Mouse (Mus musculus) c-Kit-positive CD71-negative TER-119-negative erythroid progenitor cells, embryonic 14.5 days (primary cell): ENCODE results near the gene Svbp.

Source experiments
- DNase-seq: peaks from one replicate; pipeline ENCODE4 v3.0.0-alpha.2; 2013; ENCODE audit warnings: low read depth

Svbp gene

GRCm38 (mm10) chr4:119194909-119195581 is at the start of gene Svbp:
Gene Svbp, plus strand, starts transcription at chr4:119195306.
- DNase-seq = peak; percentile 79

GRCm38 (mm10) chr4:119146816-119147215 is 48.3 kb upstream of the Svbp start:
- no peak for DNase-seq

- DNase-seq = no peak
Measured at GRCm38 (mm10) chr4:119147347-119147746, 47.8 kb upstream of the Svbp start.

- no peak for DNase-seq
Measured at GRCm38 (mm10) chr4:119148741-119149140, 46.4 kb upstream of the Svbp start.

GRCm38 (mm10) chr4:119157186-119157585 is 37.9 kb upstream of the Svbp start:
- peak; percentile 68 for DNase-seq

- no peak for DNase-seq
Measured at GRCm38 (mm10) chr4:119157891-119158290, 37.2 kb upstream of the Svbp start.

- no peak for DNase-seq
Measured at GRCm38 (mm10) chr4:119161358-119161757, 33.7 kb upstream of the Svbp start.

GRCm38 (mm10) chr4:119162990-119163389 is 32.1 kb upstream of the Svbp start:
- no peak for DNase-seq

- DNase-seq = no peak
Measured at GRCm38 (mm10) chr4:119165916-119166315, 29.2 kb upstream of the Svbp start.

- DNase-seq = no peak
Measured at GRCm38 (mm10) chr4:119167068-119167467, 28.0 kb upstream of the Svbp start.

GRCm38 (mm10) chr4:119167663-119168062 is 27.4 kb upstream of the Svbp start:
- DNase-seq = peak; percentile 92

GRCm38 (mm10) chr4:119172919-119173650 is 22.0 kb upstream of the Svbp start:
- DNase-seq = no peak

GRCm38 (mm10) chr4:119173851-119174453 is 21.2 kb upstream of the Svbp start, which contains the start of gene Zfp691:
Gene Zfp691, minus strand, starts transcription at chr4:119174195.
- peak; percentile 92 for DNase-seq

GRCm38 (mm10) chr4:119177702-119178101 is 17.4 kb upstream of the Svbp start:
- DNase-seq = no peak

GRCm38 (mm10) chr4:119178331-119178730 is 16.8 kb upstream of the Svbp start:
- DNase-seq = no peak

- no peak for DNase-seq
Measured at GRCm38 (mm10) chr4:119180133-119180707, 14.9 kb upstream of the Svbp start.

- no peak for DNase-seq
Measured at GRCm38 (mm10) chr4:119181456-119181855, 13.7 kb upstream of the Svbp start.

GRCm38 (mm10) chr4:119183525-119183924 is 11.6 kb upstream of the Svbp start:
- no peak for DNase-seq

- DNase-seq = no peak
Measured at GRCm38 (mm10) chr4:119185771-119186170, 9.3 kb upstream of the Svbp start.

GRCm38 (mm10) chr4:119188060-119188785 is 6.9 kb upstream of the Svbp start:
- DNase-seq = no peak

GRCm38 (mm10) chr4:119189392-119189791 is 5.7 kb upstream of the Svbp start:
- no peak for DNase-seq

GRCm38 (mm10) chr4:119189864-119190263 is 5.2 kb upstream of the Svbp start, which contains the start of gene Ermap:
Gene Ermap, minus strand, starts transcription at chr4:119190011.
- no peak for DNase-seq
